Mouse (Mus musculus) stomach, postnatal 0 days (tissue): ENCODE results near the gene Wdr31. TPM values are rescaled to one million over a fixed set of nuclear protein-coding genes. Genes with fewer than 3 reads are reported as not detected.

Experiments used
- ATAC-seq: fragments of 200-750 bp; cut with Nextera tagmentation; 2 replicates; pipeline ENCODE4 v1.8.0; 2017; ENCODE audit not compliant: low FRiP score, low TSS enrichment
- DNase-seq: peaks from one replicate; pipeline ENCODE4 v3.0.0-alpha.2; 2016; ENCODE audit warnings: low spot score
- H3K27ac ChIP-seq: fragments of 300-500 bp; sonication (generic); replicated peaks from 2 replicates; pipeline ENCODE4 v1.5.1; 2014; ENCODE audit warnings: mild to moderate bottlenecking, control low read depth
- H3K27me3 ChIP-seq: fragments of 300-500 bp; sonication (generic); 2 replicates; pipeline ENCODE4 v1.6.1; 2014; ENCODE audit warnings: low read length; ENCODE audit not compliant: control insufficient read depth, insufficient read depth
- H3K36me3 ChIP-seq: fragments of 300-500 bp; sonication (generic); 2 replicates; pipeline ENCODE4 v1.6.1; 2014; ENCODE audit warnings: low read length, mixed read lengths; ENCODE audit not compliant: control insufficient read depth, insufficient read depth
- H3K4me1 ChIP-seq: fragments of 300-500 bp; sonication (generic); replicated peaks from 2 replicates; pipeline ENCODE4 v1.6.1; 2014; ENCODE audit warnings: antibody characterized with exemption; ENCODE audit not compliant: control insufficient read depth, insufficient read depth
- H3K4me2 ChIP-seq: fragments of 300-500 bp; sonication (generic); replicated peaks from 2 replicates; pipeline ENCODE4 v1.6.1; 2014; ENCODE audit warnings: low read depth, mild to moderate bottlenecking, control low read depth, moderate library complexity
- H3K4me3 ChIP-seq: fragments of 300-500 bp; sonication (generic); 2 replicates; pipeline ENCODE4 v1.5.1; 2014; ENCODE audit warnings: low read depth, low read length, control low read depth
- H3K9ac ChIP-seq: fragments of 300-500 bp; sonication (generic); 2 replicates; pipeline ENCODE4 v1.6.1; 2014; ENCODE audit warnings: mild to moderate bottlenecking, low read length, control low read depth, mixed read lengths
- H3K9me3 ChIP-seq: fragments of 300-500 bp; sonication (generic); 2 replicates; pipeline ENCODE4 v1.6.1; 2016; ENCODE audit warnings: low read length; ENCODE audit not compliant: control insufficient read depth
- CTCF ChIP-seq: IDR thresholded peaks from 2 replicates; pipeline ENCODE4 v1.5.1; 2016; ENCODE audit warnings: antibody characterized with exemption, low read depth, mild to moderate bottlenecking, moderate library complexity
- EP300 ChIP-seq: optimal IDR thresholded peaks from 2 replicates; pipeline ENCODE3; 2016; ENCODE audit warnings: antibody characterized with exemption
- WGBS: fragments of 180-500 bp; shearing (Covaris S2); extraction: QIAGEN DNeasy Blood & Tissue Kit; methylation state at CpG from one replicate; pipeline ENCODE4 v1.1.7; 2014; 5-methylcytosine and 5-hydroxymethylcytosine counted together
- polyA plus RNA-seq: library from polyadenylated mRNA; unstranded; fragments of >200 nt; fragmentation: Nextera tagmentation; extraction: Ambion mirVana; gene quantifications from 2 replicates; pipeline ENCODE4 v1.2.1, GENCODE M21; 2015

Wdr31 gene
- polyA plus RNA-seq, 1 experiment from 2014 or later = 2.3 TPM

DNA sequence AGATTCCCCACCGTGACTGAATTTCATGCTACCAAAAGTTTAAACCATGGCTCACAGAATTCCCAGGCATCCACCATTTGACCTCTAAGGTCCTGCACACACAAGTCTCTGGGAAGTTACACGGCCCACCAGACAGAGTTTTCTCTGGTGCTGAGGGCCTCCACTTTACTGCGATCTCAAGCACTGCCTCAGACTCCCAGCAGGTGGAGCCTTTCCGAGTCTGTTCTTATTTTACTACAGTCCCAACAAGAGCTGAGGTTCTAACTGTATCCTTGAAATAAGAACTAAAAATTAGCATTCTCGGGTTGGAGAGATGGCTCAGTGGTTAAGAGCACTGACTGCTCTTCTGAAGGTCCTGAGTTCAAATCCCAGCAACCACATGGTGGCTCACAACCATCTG lies 15.7 kb downstream of the Wdr31 start:
- Histone ChIP-seq H3K27me3 (no peaks in the 10 kb centered on the region), H3K36me3 (no peaks in the 10 kb centered on the region), H3K9me3 (no peaks in the 10 kb centered on the region), H3K27ac (no peak overlapping the region), H3K4me1 (no peaks in the 10 kb centered on the region), H3K4me3 (no peak overlapping the region), H3K4me2 (no peak overlapping the region), H3K9ac (no peak overlapping the region)
- ATAC-seq (peak; percentile 47; the same call in 1 of the 2 replicates), DNase-seq (peak; percentile 55)
- no peak for TF ChIP-seq EP300
- peak; percentile 78 for TF ChIP-seq CTCF
- 48% methylated on average over 5 of the region's 5 CpGs for WGBS

DNA sequence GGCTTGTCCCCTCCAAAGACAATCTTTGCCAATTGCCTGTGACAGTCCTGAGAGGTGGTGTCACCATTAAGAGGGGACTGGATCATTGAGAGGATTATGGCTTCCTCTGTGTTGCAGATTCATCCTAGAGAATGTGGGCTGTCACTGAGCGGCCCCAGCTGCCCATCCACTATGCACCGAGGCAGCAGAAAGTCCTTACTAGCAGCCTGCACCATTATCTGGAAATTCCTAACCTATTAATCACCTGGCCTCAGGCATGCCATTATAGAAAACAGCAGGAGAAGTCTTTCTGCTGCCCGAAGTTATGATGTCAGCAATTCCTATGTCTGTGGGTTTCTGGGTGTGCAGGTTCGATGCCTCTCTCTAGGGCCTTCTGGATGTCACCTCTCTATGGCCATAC lies 29.7 kb downstream of the Wdr31 start:
- H3K4me2 ChIP-seq = no peak overlapping the region
- H3K9me3 ChIP-seq = no peaks in the 10 kb centered on the region
- ATAC-seq (no peak), DNase-seq (no peak)
- H3K27ac ChIP-seq = no peak overlapping the region
- no peak overlapping the region for H3K4me3 ChIP-seq
- H3K36me3 ChIP-seq = no peaks in the 10 kb centered on the region
- no peaks in the 10 kb centered on the region for H3K27me3 ChIP-seq
- H3K4me1 ChIP-seq = no peaks in the 10 kb centered on the region
- H3K9ac ChIP-seq = no peak overlapping the region
- TF ChIP-seq EP300 = no peak
- TF ChIP-seq CTCF = no peak
- 70% methylated on average over 4 of the region's 4 CpGs for WGBS

DNA sequence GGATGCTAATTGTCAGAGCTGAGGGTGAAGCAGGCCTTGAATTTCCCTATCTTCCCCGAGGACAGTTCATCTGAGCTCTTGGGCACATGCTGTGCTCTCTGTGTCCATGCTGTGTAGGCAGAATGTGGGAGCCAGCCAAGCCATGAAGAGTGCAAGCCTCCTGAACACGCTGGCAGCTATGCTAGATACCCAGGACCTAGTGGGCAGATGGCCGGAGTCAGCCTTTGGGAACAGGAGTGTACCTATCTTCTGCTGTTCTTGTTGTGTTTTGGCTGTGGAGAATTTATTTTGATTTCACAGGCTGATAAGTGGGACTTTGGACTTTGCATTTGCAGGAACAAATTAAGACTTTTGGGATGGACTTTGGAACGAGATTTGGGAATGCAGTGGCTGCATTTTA lies 30.2 kb downstream of the Wdr31 start:
- H3K4me1 ChIP-seq = no peaks in the 10 kb centered on the region
- no peaks in the 10 kb centered on the region for H3K27me3 ChIP-seq
- TF ChIP-seq EP300 (no peak), CTCF (no peak)
- H3K9ac ChIP-seq = no peak overlapping the region
- no peaks in the 10 kb centered on the region for H3K36me3 ChIP-seq
- no peak overlapping the region for H3K27ac ChIP-seq
- no peaks in the 10 kb centered on the region for H3K9me3 ChIP-seq
- DNase-seq = no peak
- no peak for ATAC-seq
- no peak overlapping the region for H3K4me2 ChIP-seq
- WGBS = 81% methylated on average over 4 of the region's 4 CpGs
- no peak overlapping the region for H3K4me3 ChIP-seq

DNA sequence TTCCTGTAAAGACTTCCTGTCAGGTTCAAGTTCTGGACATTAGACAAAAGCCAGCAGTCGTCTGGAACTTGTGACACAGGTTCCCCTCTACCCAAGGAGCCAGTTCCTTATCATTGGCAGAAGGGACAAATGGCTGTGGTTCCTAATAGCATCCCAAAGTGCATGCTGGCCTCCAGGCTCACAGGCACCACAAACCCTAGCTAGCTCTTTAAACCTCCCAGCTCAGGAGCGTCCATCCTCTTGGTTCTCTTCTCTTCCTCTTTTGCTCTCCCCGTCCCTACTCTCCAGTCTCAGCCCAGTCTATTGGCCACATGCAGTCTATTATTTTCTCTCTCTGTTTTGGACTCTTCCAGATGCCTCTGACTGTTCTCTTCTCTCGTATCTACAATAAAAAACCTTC lies 30.9 kb downstream of the Wdr31 start:
- no peaks in the 10 kb centered on the region for H3K27me3 ChIP-seq
- H3K9me3 ChIP-seq = no peaks in the 10 kb centered on the region
- no peak overlapping the region for H3K9ac ChIP-seq
- no peak for DNase-seq
- H3K27ac ChIP-seq = no peak overlapping the region
- no peak overlapping the region for H3K4me3 ChIP-seq
- TF ChIP-seq CTCF (no peak), EP300 (no peak)
- no peak for ATAC-seq
- no peaks in the 10 kb centered on the region for H3K36me3 ChIP-seq
- WGBS = 64% methylated on average over 4 of the region's 4 CpGs
- no peak overlapping the region for H3K4me2 ChIP-seq
- no peaks in the 10 kb centered on the region for H3K4me1 ChIP-seq

DNA sequence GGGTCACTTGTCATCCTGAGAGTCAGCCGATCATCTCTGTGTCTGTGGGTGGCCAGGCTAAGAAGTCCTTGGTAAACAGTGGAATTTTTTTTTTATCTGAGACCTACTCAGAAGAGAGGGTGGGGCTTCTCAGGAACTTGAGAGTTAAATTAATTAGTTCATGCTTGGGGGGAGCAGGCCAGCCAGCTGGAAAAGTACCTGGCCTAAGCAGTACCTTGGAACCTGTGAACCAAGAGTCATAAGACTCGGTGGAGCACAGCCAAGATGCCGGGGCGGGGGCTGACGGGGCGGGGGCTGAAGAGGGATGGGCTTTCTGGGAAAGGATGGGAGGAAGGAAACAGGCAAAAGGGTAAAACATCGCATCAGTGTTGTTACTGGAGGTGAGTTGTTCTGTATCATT lies 32.8 kb downstream of the Wdr31 start:
- Histone ChIP-seq H3K9me3 (no peaks in the 10 kb centered on the region), H3K4me3 (no peak overlapping the region), H3K9ac (no peak overlapping the region), H3K36me3 (no peaks in the 10 kb centered on the region), H3K27me3 (no peaks in the 10 kb centered on the region), H3K27ac (no peak overlapping the region), H3K4me1 (no peaks in the 10 kb centered on the region), H3K4me2 (no peak overlapping the region)
- TF ChIP-seq CTCF = no peak
- no peak for TF ChIP-seq EP300
- WGBS = 63% methylated on average over 7 of the region's 7 CpGs
- DNase-seq (no peak), ATAC-seq (no peak)

DNA sequence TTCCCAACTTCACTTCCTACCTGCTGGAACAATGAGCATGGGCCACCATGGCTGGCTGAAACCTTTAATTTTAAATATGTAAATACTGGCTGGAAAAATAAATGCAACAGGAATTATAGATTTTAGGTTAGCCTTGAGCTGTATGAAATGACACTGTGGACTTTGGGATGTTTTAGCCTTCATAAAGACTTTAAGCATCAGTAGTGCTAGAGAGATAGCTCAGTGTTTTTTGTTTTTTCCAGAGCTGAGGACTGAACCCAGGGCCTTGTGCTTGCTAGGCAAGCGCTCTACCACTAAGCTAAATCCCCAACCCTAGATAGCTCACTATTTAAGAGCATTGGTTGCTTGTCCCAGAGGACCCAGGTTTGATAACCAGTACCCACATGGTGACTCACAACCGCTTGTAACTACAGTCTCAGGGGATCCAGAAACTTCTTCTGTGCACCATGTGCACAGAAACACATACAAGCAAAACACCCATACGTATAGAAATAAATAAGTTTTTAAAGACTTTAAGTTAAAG lies 33.4 kb downstream of the Wdr31 start:
- WGBS = 89% methylated on average over 3 of the region's 3 CpGs
- no peak for ATAC-seq

More for the DNA sequence above, 33.4 kb downstream of the Wdr31 start:
- H3K36me3 ChIP-seq = no peaks in the 10 kb centered on the region
- no peak for DNase-seq
- H3K4me3 ChIP-seq = no peak overlapping the region
- no peaks in the 10 kb centered on the region for H3K27me3 ChIP-seq
- H3K27ac ChIP-seq = no peak overlapping the region
- TF ChIP-seq EP300 (no peak), CTCF (no peak)
- H3K4me1 ChIP-seq = no peaks in the 10 kb centered on the region
- H3K4me2 ChIP-seq = no peak overlapping the region
- no peak overlapping the region for H3K9ac ChIP-seq
- no peaks in the 10 kb centered on the region for H3K9me3 ChIP-seq
